Mouse (Mus musculus): ENCODE data around the gene Col6a4.

Gene Col6a4

DNA sequence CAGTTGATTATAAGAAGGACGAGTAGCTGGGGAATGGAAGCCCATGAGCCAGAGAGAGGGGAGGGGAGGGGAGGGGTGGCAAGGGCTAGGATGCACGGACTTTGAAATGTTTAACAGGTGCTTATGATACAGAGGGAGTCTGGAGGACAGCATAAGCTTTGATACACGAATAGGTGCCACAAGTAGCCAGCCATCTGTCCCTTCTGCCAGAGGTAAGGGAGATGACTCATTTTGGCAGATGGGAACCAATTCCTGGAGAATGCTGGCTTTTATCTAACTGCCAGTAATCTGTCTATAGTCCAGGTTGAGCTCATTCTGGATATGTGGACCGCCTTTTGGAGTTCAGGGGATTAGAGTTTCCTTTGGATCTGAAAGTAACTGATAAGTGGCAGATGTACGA is 20.3 kb downstream of the Col6a4 start:
- in situ Hi-C loops (cut with MboI, MseI), result no loop called here

DNA sequence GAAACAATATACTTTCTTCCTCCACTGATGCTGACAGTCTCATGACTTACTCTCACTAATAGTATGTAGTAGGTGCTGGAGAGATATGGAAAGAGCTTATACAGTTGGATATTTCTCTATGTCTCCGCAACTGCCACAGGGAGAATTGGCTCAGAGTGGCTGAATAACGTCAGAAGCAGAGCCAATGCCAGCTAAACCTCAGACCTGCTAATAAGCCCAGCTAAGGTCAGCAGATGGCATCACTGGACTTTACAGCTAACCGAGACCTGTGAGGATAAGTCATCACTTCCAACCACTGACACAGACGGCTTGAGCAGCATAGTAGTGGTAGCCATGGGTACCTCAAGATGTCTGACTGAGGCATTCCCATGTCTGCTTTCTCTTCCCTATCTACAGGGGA is 22.6 kb downstream of the Col6a4 start:
- in situ Hi-C loops (cut with MboI, MseI), result no loop called here

DNA sequence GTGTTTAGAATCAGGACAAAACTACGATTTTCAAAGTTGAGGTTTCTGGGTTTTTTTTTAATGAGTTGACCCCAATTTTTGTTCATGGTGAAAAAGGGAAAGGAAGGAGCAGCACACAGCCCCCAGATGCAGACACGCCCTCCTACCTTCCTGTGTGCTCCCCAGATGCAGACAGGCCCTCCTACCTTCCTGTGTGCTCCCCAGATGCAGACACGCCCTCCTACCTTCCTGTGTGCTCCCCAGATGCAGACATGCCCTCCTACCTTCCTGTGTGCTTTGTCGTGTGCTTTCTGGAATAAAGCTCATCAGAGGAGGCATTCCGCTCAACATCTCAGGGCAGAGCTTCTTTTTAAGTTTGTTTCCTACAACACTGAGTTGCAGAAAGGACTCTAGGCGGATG is 24.9 kb downstream of the Col6a4 start:
- in situ Hi-C loops (cut with MboI, MseI), result no loop called here

DNA sequence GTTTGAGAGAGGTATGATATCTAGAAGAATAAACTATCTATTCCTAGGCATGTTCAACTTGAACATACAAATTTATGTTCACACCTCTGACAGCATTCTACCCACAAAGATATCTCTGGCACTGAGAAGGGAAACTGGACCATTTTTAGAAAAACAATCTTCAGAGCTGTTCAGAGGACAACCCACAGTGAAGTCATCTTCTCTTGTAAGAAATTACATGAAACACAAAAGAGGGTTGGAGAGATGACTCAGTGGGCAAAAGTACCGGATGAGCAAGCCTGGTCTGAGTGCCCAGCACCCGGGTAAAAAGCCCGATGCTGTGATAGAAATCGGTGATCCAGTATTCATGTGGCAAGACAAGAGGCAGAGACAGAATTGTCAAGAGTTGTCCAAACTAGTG is 43.1 kb downstream of the Col6a4 start:
- in situ Hi-C loops (cut with MboI, MseI), result no loop called here

DNA sequence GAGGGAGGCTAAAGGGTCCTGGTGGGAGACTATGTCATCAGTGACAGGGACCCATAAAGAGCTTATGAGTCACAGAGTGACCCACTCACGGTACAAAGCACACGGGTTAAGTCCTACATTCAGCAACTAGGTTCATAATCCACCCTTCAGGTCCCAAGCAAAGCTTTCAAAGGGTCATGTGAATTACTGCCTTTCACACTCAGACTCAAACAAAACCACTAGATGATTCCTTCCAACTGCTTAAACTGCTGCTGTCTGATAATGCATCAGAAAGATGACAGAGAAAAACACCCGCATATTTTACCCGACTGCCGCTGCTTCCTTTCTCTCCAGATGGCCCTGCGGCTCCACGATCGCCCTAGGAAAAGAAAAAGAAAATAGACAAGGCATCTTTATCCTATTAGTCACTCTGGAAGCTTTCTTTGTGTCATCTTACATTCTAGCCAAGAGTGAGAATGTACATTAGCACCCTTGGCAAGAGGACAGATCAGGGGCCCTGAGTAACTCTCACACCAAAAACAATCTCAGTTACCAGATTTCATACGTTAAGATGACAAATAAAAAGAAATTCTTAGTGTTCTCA is 52.6 kb downstream of the Col6a4 start:
- in situ Hi-C loops (cut with MboI, MseI), result no loop called here

DNA sequence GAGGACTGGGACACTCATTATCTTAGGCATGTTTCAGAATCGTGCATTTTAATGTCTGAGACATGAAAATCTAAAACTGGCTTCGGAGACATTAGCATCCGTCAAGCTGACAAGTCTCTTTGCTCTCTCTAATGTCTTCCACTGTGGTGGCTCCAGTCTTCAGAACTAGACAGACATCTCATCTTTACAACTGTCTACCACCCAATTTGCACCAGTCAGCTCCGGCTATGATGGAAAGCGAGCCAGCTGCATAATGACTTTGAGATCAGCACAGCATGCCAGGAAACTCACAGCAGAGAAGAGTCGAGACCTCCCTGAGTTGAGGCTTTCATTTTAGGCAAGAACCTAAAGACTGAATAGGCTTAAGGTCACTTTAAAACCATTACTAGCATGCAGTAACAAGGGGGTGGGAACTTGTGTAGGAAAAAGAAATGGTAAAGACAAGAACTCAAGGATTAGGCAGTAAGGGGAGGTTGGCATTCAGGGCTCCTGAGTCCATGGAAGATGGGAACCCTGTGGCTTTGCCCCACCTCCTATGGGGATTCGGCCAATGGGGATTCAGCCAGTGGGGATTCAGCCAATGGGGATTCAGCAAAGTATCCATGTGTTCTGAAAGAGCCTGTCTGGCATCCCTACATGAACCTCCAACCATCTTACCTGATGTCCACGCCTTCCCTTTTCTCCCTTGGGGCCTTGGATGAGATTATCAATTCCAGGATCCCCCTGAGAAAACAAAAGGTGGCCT is 56.5 kb downstream of the Col6a4 start:
- in situ Hi-C loops (cut with MboI, MseI), result no loop called here

DNA sequence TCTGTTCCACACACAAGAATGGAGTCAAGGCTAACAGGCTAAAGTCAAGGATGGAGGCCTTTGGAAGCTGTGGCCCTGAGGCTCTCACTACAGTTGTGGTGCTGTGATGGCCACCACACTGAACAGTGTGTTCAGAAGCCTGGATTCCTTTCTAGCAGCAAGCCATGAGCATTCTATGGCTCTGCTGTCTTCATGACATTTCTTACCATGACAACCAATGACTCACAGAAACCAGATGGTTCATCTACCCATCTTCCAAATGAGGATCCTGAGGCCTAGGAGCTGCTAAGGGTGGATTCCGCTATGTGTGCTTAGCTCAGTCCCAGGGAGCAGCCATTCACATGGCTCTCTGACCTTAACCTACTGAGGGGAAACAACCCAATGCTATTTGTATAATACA is 57.3 kb downstream of the Col6a4 start:
- in situ Hi-C loops (cut with MboI, MseI), result no loop called here

DNA sequence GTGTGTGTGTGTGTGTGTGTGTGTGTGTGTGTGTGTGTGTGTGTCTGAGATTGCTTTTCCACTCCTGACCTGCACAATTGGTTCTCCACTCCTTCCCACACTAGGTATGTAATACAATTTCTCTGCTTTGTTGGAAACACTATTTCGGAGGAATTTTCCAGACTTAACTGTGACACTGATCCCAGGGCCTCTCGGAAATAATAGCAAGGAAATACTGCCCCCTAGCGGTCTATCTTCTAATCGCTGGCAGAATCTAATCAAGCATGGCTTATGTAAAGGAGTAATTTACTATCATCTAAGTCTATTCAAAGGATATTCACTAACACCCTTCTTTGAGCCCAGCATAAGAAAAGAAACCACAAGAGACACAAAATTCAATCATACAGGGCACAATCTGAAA is 57.7 kb downstream of the Col6a4 start:
- in situ Hi-C loops (cut with MboI, MseI), result no loop called here

DNA sequence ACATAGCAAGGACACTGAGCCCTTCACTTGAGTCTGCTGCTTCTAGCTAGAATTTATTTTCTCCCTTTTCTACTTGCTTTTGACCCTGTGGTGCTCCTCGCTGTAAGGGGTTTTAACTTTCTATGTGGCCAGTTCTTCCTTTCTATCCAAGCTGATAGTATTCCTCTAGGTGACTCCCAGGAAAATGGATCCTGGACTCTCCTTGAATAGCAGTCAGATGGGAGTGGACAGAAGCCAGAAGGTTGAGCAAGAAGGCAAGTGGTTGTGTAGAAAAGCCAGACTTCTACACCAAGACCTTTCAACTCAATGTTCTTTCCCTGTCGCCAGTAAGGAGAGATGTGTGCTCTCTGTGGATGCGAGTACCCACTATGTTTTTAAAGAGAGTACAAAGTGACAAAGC is 80.9 kb downstream of the Col6a4 start:
- in situ Hi-C loops (cut with MboI, MseI), result no loop called here

DNA sequence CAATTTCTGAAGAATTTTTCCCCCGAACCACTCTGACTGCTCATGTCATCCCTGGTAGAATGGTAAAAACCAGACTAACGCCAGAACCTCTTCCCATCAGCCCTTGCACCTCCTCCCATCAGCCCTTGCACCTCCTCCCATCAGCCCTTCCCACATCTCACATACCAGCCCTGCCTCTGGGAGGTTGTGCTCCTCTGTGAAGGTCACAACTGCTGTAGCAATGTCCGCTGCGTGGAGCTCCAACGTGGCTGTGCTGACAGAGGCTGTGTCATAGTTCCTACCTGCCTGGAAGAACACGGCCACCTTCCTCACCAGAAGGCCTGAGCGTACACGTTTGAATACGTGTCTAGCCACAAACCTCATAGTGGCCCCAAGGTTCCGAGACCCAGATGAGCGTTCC is 83.4 kb downstream of the Col6a4 start:
- in situ Hi-C loops (cut with MboI, MseI), result no loop called here

DNA sequence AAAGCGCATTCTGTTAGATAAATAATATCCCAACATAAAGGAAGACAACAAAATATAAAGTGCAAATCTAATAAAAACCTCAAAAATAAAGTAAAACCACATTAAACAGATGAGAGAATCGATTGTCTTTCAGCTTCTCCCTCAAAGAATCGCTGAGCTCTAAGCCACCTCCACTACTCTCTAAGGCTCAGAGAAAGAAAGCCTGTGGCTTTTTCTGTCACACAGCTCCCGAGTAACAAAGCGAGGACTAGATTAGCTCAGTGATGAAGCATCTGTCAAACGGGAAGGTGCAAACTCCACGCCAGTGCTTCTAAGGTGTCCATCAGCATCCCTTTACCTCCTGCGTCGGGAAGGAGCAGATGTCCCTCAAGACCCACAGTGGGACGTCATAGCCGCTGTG is 98.6 kb downstream of the Col6a4 start:
- in situ Hi-C loops (cut with MboI, MseI), result no loop called here

DNA sequence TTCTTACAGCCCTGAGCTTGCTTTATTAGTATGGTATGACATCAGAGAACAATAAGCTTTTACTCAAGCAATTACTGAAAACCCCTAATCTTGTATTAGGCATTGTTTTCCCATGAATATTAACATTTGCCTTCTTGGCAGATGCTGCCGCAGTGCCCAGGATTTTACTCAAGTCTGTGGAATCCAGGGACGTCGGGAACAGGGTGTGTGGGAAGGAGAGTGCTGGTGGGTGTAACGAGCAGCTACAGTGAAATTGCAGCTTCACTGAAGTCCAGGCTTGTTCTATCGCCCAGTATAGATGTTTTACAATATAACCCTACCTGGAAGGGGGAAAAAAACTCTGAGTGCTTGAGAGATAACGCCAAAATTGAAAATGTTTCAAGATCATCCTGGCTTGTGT is 104.2 kb downstream of the Col6a4 start:
- in situ Hi-C loops (cut with MboI, MseI), result no loop called here

DNA sequence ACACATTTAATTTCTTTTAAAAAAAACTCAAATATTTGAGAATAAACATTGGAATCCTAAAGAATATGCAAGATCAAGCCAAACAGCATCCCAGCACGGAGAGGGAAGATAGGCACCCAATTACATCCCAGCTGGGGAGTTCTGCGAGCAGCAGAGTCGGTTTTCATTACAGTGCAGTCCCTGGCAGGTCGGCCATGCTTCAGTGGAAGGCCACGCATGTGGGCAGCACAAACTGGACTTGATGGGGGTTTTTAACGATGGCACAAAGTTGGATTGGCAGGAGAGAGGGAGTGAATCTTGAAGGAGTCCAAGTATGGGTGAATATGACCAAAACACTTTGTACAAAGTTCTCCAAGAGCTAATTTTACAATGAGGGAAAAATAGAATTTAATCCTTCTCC is 106.5 kb downstream of the Col6a4 start:
- in situ Hi-C loops (cut with MboI, MseI), result no loop called here

DNA sequence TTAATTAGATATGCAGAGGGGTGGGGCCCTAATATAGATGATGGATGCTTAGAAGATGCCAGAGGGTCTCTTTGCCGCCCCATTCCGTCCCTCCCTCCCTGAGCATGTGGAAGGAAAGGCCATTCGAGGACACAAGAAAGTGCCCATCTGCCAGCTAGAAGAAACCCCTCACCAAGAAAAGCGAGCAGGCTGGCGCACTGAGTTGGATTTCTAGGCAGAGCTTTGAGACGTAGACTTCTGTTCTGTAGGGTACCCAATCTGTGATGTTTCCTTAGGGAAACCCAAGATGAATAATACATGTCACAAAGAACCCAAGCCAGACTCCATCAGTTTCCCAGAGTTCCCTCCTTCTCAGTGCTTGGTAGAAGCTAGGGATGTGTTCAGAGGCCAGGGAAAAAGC is 107.1 kb downstream of the Col6a4 start:
- in situ Hi-C loops (cut with MboI, MseI), result no loop called here

DNA sequence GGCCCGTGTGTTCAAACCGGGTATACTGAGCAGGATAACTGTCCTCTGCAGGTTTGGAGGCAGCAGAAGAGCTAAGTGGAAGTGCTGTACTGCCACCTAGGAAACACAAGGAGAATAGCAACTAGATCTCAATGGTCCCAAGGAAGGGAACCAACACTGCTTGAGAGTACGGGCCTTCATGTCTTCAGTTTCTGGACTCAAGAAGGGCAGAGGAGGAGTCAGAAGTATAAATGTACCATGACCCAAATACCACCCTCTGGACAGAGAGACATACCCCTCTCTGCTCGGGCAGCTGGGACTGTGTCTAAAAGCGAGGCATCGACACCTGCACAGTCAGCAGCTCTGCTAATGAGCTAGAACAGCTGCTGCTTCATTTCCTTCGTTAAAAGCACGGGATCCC is 108.5 kb downstream of the Col6a4 start:
- in situ Hi-C loops (cut with MboI, MseI), result no loop called here

DNA sequence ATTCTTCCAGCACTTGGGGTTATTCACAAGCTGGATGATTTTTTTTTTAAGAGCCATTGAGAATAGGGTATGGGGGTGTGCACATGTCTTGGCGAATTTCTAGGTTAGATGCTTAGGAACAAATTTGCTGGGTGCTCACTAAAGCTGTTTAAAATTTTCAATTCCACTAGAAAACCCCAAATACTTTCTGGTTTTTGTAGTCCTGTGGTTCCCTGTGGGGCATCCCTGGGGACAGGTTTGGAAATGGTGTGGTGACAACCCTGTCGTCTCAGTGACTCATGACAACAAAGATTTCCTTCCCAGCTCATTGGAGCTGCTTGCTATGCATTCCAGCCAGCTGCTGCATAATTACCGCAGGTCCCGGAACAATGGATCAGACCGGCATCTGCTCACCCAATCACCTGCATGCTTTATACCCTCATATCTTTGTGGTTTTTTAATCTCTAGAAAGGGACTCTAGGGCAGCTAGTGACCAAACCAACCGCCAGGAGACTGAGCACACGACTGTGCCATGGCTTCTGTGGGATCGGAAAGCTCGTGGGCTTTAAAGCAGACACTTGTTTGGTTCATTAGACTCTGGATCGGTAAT is 111.6 kb downstream of the Col6a4 start:
- in situ Hi-C loops (cut with MboI, MseI), result no loop called here

DNA sequence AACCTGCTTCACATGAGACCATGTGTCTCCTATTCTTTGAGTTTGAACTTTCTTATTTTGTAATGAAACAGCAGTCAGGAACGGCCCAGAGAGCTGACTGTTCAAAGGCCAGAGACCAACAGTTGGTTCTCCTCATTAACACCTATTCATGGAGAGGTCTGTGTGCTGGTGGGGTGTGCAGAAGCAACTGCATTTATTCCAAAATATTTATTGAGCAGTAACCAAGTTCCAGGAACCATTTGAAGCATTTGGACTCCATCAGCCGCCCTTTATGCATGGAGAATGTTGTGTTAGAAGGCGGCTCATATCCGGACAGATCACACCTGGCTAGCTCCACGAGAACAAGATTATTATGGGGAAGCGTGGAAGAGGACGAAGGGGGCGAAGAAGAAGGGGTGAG is 118.1 kb downstream of the Col6a4 start:
- in situ Hi-C loops (cut with MboI, MseI), result no loop called here

DNA sequence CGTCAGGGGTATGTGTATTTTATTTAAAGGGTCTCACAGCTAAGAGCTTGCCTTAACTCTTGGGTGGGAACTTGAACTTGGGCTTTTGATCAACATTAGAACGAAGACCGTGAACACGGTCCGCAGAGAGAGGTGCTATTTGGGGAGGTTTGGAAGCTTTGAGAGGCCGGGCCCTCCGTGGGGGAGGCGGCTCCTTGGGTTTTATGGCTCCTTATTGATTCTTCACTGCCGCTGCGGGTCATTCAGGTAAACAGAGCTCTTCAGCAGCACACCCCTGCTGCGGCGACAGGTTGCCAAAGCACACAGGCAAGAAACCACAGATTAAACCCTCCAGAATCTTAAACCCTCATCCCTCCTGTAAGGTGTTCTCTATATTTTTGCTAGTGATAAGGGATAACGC is 119.7 kb downstream of the Col6a4 start:
- in situ Hi-C loops (cut with MboI, MseI), result no loop called here

DNA sequence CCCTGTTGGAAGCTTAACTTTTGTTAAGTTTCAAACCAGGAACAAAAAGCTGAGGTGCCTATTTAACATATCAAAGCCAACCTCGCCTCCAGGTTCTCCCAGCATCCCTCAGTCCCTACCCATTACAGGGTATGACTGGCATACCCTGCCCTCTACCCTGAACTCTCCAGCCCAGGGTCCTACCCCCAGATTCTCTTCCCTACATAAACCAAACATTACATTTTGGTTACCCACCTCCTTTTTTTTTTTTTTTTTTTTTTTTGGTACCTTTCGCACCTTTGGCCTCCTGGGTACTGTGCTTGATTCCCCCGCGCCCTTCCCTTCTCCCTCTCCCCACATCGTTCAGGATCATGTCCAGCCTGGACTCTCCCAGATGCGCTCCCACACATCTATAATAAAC is 120.3 kb downstream of the Col6a4 start:
- in situ Hi-C loops (cut with MboI, MseI), result no loop called here

DNA sequence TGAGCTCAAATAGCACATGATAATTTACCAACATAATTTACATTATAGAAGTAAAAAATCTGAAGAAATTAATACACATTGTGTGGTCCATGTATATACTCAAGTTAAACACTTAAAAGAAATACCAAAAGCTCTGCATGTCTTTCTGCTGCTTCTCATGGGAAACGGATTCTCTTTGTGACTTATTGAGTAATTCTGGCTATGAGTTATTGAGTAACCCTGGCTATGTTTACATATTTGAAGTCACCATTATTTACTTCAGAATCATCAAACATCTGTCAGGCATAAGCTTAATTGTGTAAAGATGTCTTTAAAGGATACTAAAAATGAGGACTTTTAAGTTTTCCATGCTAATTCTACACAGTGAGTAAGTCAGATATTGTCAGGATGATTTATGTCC is 122.8 kb downstream of the Col6a4 start:
- in situ Hi-C loops (cut with MboI, MseI), result no loop called here

DNA sequence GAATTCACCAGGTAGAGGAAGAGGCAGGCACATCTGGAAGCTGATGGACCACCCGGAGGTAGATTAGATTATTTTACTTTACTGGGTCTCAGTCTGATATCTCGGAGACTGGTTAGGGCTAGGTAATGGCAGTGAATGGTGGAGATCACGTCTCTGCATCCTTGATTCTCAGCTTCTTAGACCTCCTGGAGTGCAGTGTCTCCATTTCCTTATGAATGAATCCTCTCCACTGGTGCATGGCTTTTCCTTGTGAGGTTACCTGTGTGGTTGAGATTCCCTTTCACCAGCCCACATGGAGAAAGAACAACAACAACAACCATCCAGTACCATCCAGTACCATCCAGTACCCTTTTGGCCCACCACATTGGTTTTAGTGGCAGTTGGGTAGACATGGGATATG is 124.6 kb downstream of the Col6a4 start:
- in situ Hi-C loops (cut with MboI, MseI), result no loop called here

DNA sequence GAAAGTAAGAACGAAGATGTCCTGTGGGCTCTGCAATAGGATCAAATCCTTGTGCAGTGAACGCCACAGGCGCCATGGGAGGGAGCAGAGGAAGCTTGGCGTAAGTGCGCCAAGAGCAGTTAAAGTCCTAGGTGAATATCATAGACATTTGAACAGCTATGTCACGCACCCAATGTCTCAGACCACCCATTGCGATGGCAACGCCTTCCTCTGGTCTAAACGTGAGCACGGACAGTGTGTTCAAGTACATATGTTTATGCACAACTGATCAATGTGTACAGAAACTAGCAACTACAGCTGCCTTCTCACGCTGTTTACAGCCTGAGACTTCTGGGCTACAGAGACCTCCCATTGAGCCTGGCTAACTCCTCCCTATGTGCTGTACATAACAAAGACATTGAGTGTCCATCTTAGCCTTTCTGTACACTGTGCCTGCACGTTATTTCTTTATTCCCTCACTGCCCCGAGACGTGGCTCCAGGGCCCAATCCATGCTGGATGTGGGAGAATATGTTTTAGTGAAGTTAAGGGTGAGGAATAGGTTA is 125.2 kb downstream of the Col6a4 start:
- in situ Hi-C loops (cut with MboI, MseI), result no loop called here

DNA sequence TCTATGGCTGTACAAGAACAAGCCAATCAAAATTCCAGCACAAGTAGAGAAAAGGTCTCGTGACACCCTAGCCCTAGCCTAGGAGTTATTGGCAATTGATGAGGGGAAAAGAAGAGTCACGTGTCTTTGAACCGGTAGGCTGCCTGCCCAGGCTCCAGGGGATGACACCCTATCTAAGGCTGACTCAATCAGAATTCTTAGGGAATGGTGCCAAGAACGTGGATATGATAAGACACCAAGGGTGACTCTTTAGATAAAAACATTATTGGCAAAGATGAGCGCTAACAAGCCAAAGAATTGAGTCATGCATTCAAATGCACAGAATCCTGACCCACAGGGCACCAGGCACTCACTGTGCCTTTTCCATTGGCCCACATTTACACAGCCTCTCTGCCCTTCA is 125.7 kb downstream of the Col6a4 start:
- in situ Hi-C loops (cut with MboI, MseI), result no loop called here

Data from T-helper 17 cell (primary cell).